Mouse (Mus musculus): ENCODE results near the gene Agap3.

DNA sequence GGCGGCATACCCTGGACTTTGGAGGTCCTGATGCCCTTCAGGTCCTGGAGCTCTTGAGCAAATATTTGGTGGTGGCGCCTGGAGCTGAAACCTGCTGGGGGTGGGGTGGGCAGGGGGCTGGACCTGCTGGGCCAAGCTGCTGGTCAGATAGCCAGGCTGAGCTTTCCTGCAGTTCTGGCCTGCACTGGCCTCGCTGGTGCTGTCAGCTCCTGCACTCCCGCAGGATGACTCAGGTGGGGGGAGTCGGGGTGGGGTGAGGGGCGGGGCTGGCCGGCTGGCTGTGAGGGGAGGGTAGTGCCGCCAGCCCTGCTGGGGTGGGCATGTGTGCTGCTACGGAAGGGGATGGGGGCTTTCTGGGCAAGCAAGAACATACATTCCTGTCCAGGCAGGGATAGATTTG is 23.4 kb upstream of the Agap3 start:
- TF ChIP-seq POLR2A (IDR thresholded peaks at IDR 0.05; ENCODE audit: control insufficient read depth in 1 of 2, insufficient read depth in 1 of 2, low read depth in 1 of 2, low read length in 2 of 2, poor library complexity in 1 of 2) (no peak), CTCF (IDR thresholded peaks at IDR 0.05 in 2 of 3, conservative IDR thresholded peaks at IDR 0.05 in 1 of 3; ENCODE audit: control insufficient read depth in 1 of 3, insufficient read depth in 1 of 3, low read depth in 2 of 3, low read length in 3 of 3, poor library complexity in 1 of 3, severe bottlenecking in 1 of 3) (no peak), RCOR1 (IDR thresholded peaks at IDR 0.05; ENCODE audit: low read depth, low read length) (no peak), TCF12 (IDR thresholded peaks at IDR 0.05; ENCODE audit: low read depth, low read length) (no peak), ZC3H11A (IDR thresholded peaks at IDR 0.05; ENCODE audit: low read depth, low read length) (no peak), NELFE (IDR thresholded peaks at IDR 0.05; ENCODE audit: low read depth, low read length) (no peak), MAX (IDR thresholded peaks at IDR 0.05; ENCODE audit: low read length) (no peak), ETS1 (IDR thresholded peaks at IDR 0.05; ENCODE audit: low read depth, low read length) (no peak), NRF1 (IDR thresholded peaks at IDR 0.05; ENCODE audit: insufficient read depth, low read depth, low read length, poor library complexity, severe bottlenecking) (no peak), EP300 (IDR thresholded peaks at IDR 0.05; ENCODE audit: low read depth in 1 of 2, low read length in 2 of 2) (no peak), ZNF384 (IDR thresholded peaks at IDR 0.05; ENCODE audit: low read depth, low read length) (no peak)
